Mouse (Mus musculus) midbrain, embryonic 14.5 days (tissue): ENCODE results near the gene Kpnb1. TPM values are rescaled to one million over a fixed set of nuclear protein-coding genes. Genes with fewer than 3 reads are reported as not detected.

Source experiments
- ATAC-seq: fragments of 200-750 bp; cut with Nextera tagmentation; 2 replicates; pipeline ENCODE4 v1.8.0; 2017; ENCODE audit warnings: moderate number of reproducible peaks, moderate library complexity; ENCODE audit not compliant: low FRiP score, low TSS enrichment
- DNase-seq: peaks from one replicate; pipeline ENCODE4 v3.0.0-alpha.2; 2015
- H3K27ac ChIP-seq: fragments of 300-500 bp; sonication (generic); replicated peaks from 2 replicates; pipeline ENCODE4 v1.5.1; 2014; ENCODE audit warnings: mild to moderate bottlenecking, low read depth, low read length, moderate library complexity
- H3K27me3 ChIP-seq: fragments of 300-500 bp; sonication (generic); 2 replicates; pipeline ENCODE4 v1.6.1; 2014; ENCODE audit warnings: low read length, control low read depth, mixed read lengths; ENCODE audit not compliant: control insufficient read depth, insufficient read depth
- H3K36me3 ChIP-seq: fragments of 300-500 bp; sonication (generic); 2 replicates; pipeline ENCODE4 v1.6.1; 2014; ENCODE audit warnings: low read length, control low read depth; ENCODE audit not compliant: control insufficient read depth, insufficient read depth
- H3K4me1 ChIP-seq: fragments of 300-500 bp; sonication (generic); 2 replicates; pipeline ENCODE4 v1.6.1; 2014; ENCODE audit warnings: mild to moderate bottlenecking, antibody characterized with exemption, low read length, control low read depth; ENCODE audit not compliant: control insufficient read depth, insufficient read depth
- H3K4me2 ChIP-seq: fragments of 300-500 bp; sonication (generic); 2 replicates; pipeline ENCODE4 v1.6.1; 2014; ENCODE audit warnings: mild to moderate bottlenecking, low read length, moderate library complexity
- H3K4me3 ChIP-seq: fragments of 300-500 bp; sonication (generic); replicated peaks from 2 replicates; pipeline ENCODE4 v1.5.1; 2014; ENCODE audit warnings: low read depth, low read length
- H3K9ac ChIP-seq: fragments of 300-500 bp; sonication (generic); replicated peaks from 2 replicates; pipeline ENCODE4 v1.6.1; 2014; ENCODE audit warnings: mild to moderate bottlenecking, low read length, moderate library complexity
- H3K9me3 ChIP-seq: fragments of 300-500 bp; sonication (generic); 2 replicates; pipeline ENCODE4 v1.6.1; 2016; ENCODE audit warnings: low read length, control low read depth, mixed read lengths; ENCODE audit not compliant: control insufficient read depth
- WGBS: fragments of 180-500 bp; shearing (Covaris S2); extraction: QIAGEN DNeasy Blood & Tissue Kit; methylation state at CpG from one replicate; pipeline ENCODE4 v1.1.7; 2014; 5-methylcytosine and 5-hydroxymethylcytosine counted together
- polyA plus RNA-seq: library from polyadenylated mRNA; unstranded; fragments of >200 nt; fragmentation: Nextera tagmentation; extraction: Ambion mirVana; gene quantifications from 2 replicates; pipeline ENCODE4 v1.2.1, GENCODE M21; 2014

Gene Kpnb1
- polyA plus RNA-seq, 1 experiment from 2014 or later, result 48.6 TPM

DNA sequence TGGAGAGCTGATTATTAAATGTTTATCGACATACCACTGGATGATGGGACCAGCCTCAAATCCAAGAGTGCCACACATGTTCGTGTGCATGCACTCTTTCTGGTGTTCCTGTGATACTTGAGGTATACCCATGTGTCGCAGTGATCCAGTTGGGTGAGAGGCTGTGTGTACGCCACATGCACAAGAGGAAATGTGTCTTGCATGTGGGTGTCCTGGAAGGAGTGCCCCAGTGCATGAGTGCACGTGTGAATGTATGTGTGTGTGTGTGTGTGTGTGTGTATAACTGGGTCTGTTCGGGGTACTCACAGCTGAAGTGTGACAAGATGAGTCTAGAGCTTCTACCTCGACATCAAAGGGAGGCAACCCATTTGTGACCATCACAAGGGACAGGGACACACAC is 57.4 kb downstream of the Kpnb1 start:
- Histone ChIP-seq H3K4me2 (no peak overlapping the region), H3K36me3 (no peaks in the 10 kb centered on the region), H3K9me3 (no peaks in the 10 kb centered on the region), H3K4me3 (no peak overlapping the region), H3K4me1 (peaks cover 4% of the 10 kb centered on the region; the same call in 1 of the 2 replicates), H3K27ac (no peak overlapping the region), H3K27me3 (peaks cover 13% of the 10 kb centered on the region; the same call in 1 of the 2 replicates), H3K9ac (no peak overlapping the region)
- 84% methylated on average over 7 of the region's 7 CpGs for WGBS
- no peak for ATAC-seq
- no peak for DNase-seq

DNA sequence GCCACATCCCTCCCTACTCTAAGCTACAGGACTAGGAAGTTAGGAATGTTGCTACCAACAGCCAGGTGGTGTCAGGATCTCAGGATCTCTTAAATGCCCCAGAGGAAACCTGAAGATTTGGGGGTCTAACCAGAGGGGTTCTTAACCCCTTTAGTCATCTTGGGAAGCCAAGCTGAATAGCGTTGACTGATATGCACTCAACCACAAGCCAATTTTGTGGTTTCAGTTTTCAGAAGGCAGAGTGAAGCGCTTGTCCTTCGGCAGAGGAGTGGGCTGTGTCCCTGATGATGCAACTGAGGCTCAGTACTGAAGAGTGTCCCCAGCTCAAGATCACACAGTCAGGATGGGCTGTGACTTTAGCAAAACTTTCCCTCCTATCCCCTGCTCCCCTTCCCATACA is 58.7 kb downstream of the Kpnb1 start:
- 78% methylated on average over 3 of the region's 3 CpGs for WGBS
- H3K4me3 ChIP-seq, result no peak overlapping the region

DNA sequence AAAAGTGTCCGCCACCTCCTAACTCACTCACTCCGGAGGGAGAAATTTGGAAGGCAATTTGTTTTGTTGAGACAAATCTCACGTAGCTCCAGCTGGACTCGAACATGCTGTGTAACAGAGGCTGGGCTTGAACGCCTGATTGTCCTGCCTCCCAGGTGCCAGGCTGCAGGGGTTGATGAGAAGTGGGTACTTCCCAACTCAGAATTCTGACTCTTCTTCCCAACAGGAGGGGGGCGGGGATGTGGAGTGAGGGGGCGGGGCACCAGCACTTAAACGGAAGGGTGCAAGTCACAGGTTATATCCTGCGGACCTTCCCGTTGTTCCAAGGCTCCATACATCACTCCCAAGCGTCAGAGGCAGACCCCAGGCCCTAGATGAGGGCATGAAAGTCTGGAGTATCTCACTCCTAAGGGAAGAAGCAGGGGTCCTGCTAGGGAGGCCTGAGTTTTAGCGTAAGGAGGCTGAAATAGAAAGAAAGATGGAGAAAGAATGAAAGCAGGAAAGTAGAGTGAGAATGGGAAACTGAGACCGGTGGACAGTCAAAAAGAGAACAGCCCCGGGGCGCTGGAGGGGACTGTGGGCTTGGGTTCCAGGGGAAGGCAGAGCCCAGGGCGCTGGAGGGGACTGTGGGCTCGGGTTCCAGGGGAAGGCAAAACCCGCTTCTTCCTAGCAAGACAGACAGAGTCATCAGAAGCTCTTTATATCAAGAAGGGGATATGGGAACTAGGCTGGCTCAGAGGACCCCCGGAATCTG is 60.0 kb downstream of the Kpnb1 start:
- ATAC-seq, result no peak
- Histone ChIP-seq H3K4me1 (peaks cover 4% of the 10 kb centered on the region; the same call in 1 of the 2 replicates), H3K4me2 (peak overlapping the region; percentile 70), H3K4me3 (peak overlapping the region; percentile 41), H3K9ac (peak overlapping the region; percentile 51; the same call in 1 of the 2 replicates), H3K9me3 (no peaks in the 10 kb centered on the region), H3K27ac (no peak overlapping the region), H3K27me3 (peaks cover 13% of the 10 kb centered on the region; the same call in 1 of the 2 replicates), H3K36me3 (no peaks in the 10 kb centered on the region)
- DNase-seq, result no peak
- 18% methylated on average over 19 of the region's 19 CpGs for WGBS

More for the DNA sequence above, 58.7 kb downstream of the Kpnb1 start:
- H3K9ac ChIP-seq, result no peak overlapping the region
- no peaks in the 10 kb centered on the region for H3K9me3 ChIP-seq
- no peaks in the 10 kb centered on the region for H3K36me3 ChIP-seq
- H3K27me3 ChIP-seq, result peaks cover 13% of the 10 kb centered on the region; the same call in 1 of the 2 replicates
- H3K4me2 ChIP-seq, result no peak overlapping the region
- no peak for DNase-seq
- no peak for ATAC-seq
- H3K27ac ChIP-seq, result no peak overlapping the region
- H3K4me1 ChIP-seq, result peaks cover 4% of the 10 kb centered on the region; the same call in 1 of the 2 replicates

DNA sequence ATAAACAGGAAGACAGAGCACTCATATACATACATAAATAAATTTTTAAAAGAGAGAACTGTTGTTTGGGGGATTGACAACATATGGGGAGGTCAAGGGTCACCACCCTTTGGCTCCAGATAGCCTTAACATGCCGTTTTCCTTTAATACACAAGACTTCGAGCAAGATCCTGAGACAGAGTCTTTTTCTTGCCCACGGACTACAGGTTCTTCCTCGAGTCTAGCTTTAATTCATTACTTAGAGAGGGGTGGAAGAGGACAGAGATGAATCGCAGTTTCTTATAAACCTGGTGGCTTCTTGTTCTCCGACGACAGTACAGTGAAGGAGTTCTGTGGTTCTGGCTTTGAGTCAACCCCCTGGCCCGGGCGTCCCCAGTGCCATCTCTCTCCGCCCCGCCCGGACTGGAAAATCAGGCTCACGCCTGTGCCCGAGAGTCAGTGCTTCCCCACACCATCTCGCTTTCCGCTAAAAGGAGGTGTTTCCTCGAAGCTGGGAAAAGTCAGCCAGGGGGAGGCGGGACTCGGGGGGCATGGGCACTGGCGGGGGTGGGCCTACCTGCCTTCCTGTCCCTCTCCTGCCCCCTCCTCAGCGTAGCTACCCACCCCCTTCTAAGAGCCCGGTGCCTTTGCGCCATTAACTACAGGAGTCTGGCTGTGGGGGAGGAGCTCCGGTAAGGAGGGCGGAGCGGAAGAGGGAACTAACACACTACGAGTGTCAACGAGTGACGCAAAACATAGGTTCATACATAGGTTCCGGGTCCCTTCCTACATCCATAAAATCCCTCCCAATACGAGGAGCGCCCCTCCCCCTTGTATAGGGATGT is 60.8 kb downstream of the Kpnb1 start:
- WGBS, result 4% methylated on average over 32 of the region's 32 CpGs
- peak overlapping the region; percentile 70 for H3K4me2 ChIP-seq
- H3K27me3 ChIP-seq, result peaks cover 9% of the 10 kb centered on the region; the same call in 1 of the 2 replicates
- H3K4me1 ChIP-seq, result peaks cover 4% of the 10 kb centered on the region; the same call in 1 of the 2 replicates
- H3K9ac ChIP-seq, result peak overlapping the region; percentile 51; the same call in 1 of the 2 replicates
- H3K27ac ChIP-seq, result no peak overlapping the region
- ATAC-seq (0 out of 2 replicates have a peak, but pooled peaks have one; percentile 27), DNase-seq (peak; percentile 62)
- H3K9me3 ChIP-seq, result no peaks in the 10 kb centered on the region
- peak overlapping the region; percentile 41 for H3K4me3 ChIP-seq
- no peaks in the 10 kb centered on the region for H3K36me3 ChIP-seq

DNA sequence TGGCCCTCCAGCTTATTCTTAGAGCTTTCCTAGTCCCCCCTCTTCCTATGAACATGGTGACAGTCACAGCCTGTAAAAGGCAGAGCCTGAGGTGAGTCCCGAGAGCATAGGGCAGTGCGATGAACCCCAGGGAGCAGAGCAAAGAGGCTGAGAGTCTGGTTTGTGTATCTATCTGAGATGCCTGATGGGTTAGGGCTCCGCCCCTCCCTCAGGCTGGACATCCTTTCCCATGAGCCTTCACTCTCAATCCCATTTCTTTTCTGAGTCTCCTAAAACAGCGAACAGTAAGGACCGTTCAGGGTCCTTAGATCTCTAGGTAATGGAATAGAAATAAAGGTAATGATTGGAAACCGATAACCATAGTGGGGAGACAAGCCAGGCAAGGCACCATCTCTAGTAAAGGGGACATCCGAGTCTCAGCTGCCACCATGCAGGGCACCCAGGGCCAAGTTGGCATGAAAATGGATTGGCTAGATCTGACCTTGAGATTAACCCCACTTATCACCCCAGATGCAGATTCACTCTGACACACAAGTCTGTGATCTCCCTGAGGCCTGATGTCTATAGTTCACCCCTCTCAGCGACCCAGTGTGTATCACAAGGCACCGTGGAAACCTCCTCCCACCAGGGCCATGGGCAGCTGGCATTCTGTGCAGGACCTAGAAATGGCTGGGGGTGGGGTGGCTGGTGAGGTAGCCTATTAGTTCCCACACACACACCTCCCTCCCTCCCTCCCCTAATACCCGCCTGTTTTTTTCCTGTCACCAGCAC is 63.2 kb downstream of the Kpnb1 start:
- Histone ChIP-seq H3K9me3 (no peaks in the 10 kb centered on the region), H3K4me3 (no peak overlapping the region), H3K36me3 (no peaks in the 10 kb centered on the region), H3K27ac (no peak overlapping the region), H3K4me2 (no peak overlapping the region), H3K27me3 (peaks cover 9% of the 10 kb centered on the region; the same call in 1 of the 2 replicates), H3K9ac (no peak overlapping the region), H3K4me1 (peaks cover 4% of the 10 kb centered on the region; the same call in 1 of the 2 replicates)
- WGBS, result 58% methylated on average over 10 of the region's 10 CpGs
- DNase-seq (no peak), ATAC-seq (no peak)

DNA sequence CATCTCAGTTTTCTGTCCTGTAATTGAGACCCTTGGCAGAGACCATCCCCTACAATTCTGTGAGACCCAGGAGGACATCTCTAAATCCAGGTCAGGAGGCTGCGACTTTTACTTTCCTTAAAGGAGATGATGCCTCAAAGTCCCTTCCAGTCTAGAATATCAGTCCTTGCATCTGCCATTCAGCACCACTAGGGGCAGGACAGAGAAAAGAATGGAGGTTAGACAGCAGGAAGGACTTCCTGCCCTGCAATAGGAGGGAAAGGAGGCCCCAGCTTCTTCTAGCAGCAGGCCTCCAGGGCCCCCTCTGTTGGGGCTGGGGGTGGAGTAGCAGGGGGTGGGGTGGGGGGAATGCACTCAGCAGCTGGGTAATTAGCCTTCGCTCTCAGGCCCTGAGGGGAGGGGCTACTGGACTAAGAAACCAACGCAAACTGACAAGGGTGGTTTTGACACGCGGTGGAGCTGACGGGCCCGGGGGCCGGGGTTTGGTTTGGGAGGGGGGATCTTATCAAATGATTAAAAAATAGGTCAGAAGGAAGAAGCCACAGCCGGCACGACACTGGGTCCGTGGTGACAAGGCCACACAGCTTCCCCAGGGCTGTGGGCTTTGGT is 64.3 kb downstream of the Kpnb1 start:
- no peak overlapping the region for H3K9ac ChIP-seq
- peaks cover 6% of the 10 kb centered on the region for H3K27me3 ChIP-seq
- WGBS, result 21% methylated on average over 11 of the region's 11 CpGs
- H3K4me1 ChIP-seq, result peaks cover 4% of the 10 kb centered on the region; the same call in 1 of the 2 replicates
- H3K4me2 ChIP-seq, result no peak overlapping the region
- H3K4me3 ChIP-seq, result no peak overlapping the region
- DNase-seq (no peak), ATAC-seq (no peak)
- no peaks in the 10 kb centered on the region for H3K9me3 ChIP-seq
- H3K27ac ChIP-seq, result no peak overlapping the region
- no peaks in the 10 kb centered on the region for H3K36me3 ChIP-seq

DNA sequence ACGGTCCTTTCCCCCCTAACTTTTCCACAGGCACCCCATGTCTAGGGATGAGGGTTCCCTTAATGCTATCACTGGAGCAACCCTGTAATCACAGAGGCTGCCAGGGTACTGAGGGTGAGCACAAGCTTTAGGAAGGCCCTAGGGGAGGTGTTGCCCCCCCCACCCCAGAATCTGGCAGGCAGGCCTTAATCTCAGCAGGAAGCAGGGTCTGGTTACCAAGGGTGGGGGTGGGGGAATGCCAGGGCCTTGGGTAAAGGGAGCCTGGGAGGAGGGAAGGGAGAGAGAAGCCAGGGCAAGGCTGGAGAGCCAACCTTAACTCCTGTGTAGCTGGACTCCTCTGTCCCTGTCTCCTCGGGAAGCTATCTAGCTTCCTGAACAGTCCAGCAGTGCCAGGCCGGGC is 67.0 kb downstream of the Kpnb1 start:
- Histone ChIP-seq H3K4me1 (no peaks in the 10 kb centered on the region), H3K4me3 (no peak overlapping the region), H3K27ac (no peak overlapping the region), H3K9ac (no peak overlapping the region), H3K4me2 (no peak overlapping the region), H3K27me3 (peaks cover 14% of the 10 kb centered on the region), H3K9me3 (no peaks in the 10 kb centered on the region), H3K36me3 (no peaks in the 10 kb centered on the region)
- WGBS, result 74% methylated on average over 3 of the region's 3 CpGs
- no peak for DNase-seq
- no peak for ATAC-seq

DNA sequence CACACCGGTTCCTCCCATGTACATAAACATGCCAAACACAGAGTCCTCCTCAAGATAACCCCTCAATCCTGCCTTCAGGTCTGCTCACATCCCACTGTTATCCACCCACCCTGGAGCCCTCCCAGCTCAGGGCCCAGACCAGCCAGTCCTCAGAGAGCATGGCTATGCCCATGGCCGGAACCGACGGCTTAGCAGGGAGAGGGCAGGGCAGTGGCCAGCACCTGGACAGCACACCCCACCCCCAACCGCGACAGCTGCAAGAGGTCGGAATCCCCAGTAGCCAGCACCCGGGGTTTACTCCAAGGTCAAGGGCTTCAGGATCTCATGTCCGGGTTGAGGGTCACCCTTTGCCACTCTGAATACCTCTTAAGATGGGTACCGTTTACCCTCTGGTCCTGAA is 67.5 kb downstream of the Kpnb1 start:
- peaks cover 18% of the 10 kb centered on the region for H3K27me3 ChIP-seq
- no peaks in the 10 kb centered on the region for H3K36me3 ChIP-seq
- H3K27ac ChIP-seq, result no peak overlapping the region
- H3K9ac ChIP-seq, result no peak overlapping the region
- H3K4me3 ChIP-seq, result no peak overlapping the region
- H3K9me3 ChIP-seq, result no peaks in the 10 kb centered on the region
- H3K4me1 ChIP-seq, result peaks cover under 1% of the 10 kb centered on the region; the same call in 1 of the 2 replicates
- no peak overlapping the region for H3K4me2 ChIP-seq
- DNase-seq (no peak), ATAC-seq (no peak)
- 49% methylated on average over 10 of the region's 10 CpGs for WGBS
